Mouse (Mus musculus): ENCODE measurements around the gene Atp6v0a4. TPM values are rescaled to one million over a fixed set of nuclear protein-coding genes. Genes with fewer than 3 reads are reported as not detected.

Atp6v0a4 gene
- total and polyA plus RNA-seq, 2 experiments from 2014 or later: 0.29 to 0.42 TPM

DNA sequence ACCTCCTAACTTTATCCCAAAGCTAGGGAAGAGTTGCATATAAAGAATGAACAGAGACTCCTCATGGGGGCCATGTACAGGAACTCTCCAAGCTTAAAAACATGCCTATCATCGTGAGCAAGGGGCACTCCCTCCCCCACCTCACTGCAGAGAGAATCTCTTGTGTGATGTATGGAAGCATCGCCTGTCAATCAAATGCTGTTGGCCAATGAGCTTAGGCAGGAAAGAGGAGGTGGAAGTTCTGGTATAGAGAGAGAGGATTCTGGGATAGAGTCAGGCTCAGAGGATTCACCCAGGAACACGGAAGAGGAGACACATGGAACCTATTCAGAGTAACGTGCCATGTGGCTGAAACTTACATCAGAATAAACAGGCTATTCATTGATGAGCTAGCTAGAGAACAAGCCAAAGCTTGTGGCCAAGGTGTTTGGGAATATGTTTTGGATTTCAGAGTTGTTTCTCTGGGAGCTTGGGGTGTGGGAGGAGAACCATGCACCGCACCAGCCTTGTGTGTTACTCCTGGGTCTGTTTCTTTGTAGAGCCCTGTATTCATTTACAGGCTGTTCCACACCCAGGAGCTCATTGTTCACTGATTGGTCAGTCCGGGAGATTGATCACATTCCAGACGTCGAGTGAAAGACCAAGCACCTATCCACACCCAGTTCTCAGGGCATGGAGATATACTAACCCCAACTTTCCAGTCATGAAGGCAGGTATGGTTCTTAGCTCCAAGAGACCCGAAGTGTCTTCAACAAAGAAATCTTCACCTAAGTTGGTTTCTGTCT, 37.0 kb downstream of the Atp6v0a4 start:
- ATAC-seq (no peak), DNase-seq (ENCODE audit: low spot score) (no peak)
- no peaks in the 10 kb centered on the region for H3K4me1 ChIP-seq (ENCODE audit: insufficient read depth, low read length)
- H3K36me3 ChIP-seq (ENCODE audit: insufficient read depth, low read length): no peaks in the 10 kb centered on the region
- H3K27ac ChIP-seq: no peak overlapping the region
- no peaks in the 10 kb centered on the region for H3K9me3 ChIP-seq (ENCODE audit: low read length)
- H3K9ac ChIP-seq (replicated peaks; ENCODE audit: low read length): no peak overlapping the region
- H3K4me3 ChIP-seq (ENCODE audit: low read length): no peak overlapping the region
- H3K27me3 ChIP-seq (ENCODE audit: insufficient read depth, low read length): no peaks in the 10 kb centered on the region
- no peak overlapping the region for H3K4me2 ChIP-seq (ENCODE audit: low read depth, low read length)
- no peak for TF ChIP-seq CTCF (IDR thresholded peaks at IDR 0.05; ENCODE audit: low read depth)
- WGBS: 73% methylated on average over 9 of the region's 9 CpGs

DNA sequence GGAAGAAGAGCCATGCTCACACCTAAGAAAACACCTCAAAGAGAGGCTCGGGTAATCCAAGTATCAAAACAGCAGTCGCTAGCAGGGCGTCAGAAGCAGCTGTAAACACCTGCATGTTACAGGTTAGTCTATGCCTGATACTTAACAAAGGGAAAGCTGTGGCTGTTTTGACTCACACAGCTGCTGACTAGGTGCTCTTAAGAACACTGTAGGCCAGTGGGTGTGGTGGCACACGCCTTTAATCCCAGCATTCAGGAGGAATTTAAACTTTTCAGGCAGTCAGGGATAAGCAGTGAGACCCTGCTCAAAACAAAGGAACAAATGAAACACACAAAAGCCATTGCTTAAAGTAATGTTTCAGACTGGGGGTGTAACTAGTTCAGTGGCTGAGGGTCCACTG, 41.2 kb downstream of the Atp6v0a4 start:
- Histone ChIP-seq H3K9ac (replicated peaks; ENCODE audit: low read length) (no peak overlapping the region), H3K4me3 (ENCODE audit: low read length) (no peak overlapping the region), H3K9me3 (ENCODE audit: low read length) (no peaks in the 10 kb centered on the region), H3K27ac (no peak overlapping the region), H3K27me3 (ENCODE audit: insufficient read depth, low read length) (no peaks in the 10 kb centered on the region), H3K4me2 (ENCODE audit: low read depth, low read length) (no peak overlapping the region), H3K4me1 (ENCODE audit: insufficient read depth, low read length) (no peaks in the 10 kb centered on the region), H3K36me3 (ENCODE audit: insufficient read depth, low read length) (no peaks in the 10 kb centered on the region)
- TF ChIP-seq CTCF (IDR thresholded peaks at IDR 0.05; ENCODE audit: low read depth): no peak
- WGBS: 56% methylated on average over 4 of the region's 4 CpGs
- no peak for ATAC-seq
- no peak for DNase-seq (ENCODE audit: low spot score)

DNA sequence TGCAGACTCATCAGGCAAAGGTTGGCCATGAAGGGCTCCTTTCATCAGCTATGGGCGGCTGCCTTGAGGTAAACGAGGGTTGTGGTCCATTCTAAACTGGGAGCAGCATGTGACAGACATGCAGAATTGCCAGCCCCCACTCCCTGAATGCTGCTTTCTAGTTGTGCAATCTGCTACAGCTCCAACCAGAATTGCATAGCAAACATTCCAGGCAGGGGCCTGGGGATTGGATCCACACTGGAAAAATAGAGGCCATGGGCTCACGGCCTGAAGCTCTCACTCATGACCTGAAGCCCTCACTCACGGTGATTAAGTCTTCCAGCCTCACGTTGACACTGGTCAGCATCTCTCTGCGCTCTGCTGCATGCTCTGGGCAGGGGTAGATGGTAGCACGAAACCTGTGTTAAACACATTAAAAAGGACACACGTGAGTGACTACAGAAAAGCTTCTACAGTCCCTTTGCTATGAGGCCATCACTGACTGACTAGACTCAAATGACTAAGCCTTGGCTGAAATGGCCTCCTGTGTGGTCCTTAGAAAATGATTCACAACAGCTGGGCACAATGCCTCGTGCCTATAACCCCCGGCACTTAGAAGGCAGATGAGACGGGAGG, 42.6 kb downstream of the Atp6v0a4 start:
- ATAC-seq: no peak
- no peak for DNase-seq (ENCODE audit: low spot score)
- no peaks in the 10 kb centered on the region for H3K9me3 ChIP-seq (ENCODE audit: low read length)

DNA sequence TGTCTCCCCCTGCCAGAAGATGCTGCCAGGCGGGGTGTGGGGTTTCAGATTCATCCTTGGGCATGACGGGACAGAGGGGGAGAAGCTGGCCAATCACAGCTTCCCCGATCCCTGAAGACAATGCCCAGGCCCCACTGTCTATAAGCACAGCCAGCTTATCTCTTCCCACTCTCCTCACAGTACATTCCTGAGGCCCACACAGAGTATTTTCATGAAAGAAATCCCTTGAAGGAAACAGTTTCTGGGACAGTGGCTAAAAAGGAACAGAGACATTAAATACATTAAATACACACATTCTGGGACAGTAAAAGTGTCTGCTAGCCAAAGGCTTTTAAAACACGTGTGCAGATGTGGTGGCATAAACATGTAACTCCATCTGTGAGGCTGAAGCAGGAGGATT, 44.0 kb downstream of the Atp6v0a4 start:
- no peaks in the 10 kb centered on the region for H3K27me3 ChIP-seq (ENCODE audit: insufficient read depth, low read length)
- 58% methylated on average over 4 of the region's 4 CpGs for WGBS
- no peak overlapping the region for H3K9ac ChIP-seq (replicated peaks; ENCODE audit: low read length)
- DNase-seq (ENCODE audit: low spot score) (no peak), ATAC-seq (no peak)
- no peaks in the 10 kb centered on the region for H3K9me3 ChIP-seq (ENCODE audit: low read length)
- no peaks in the 10 kb centered on the region for H3K36me3 ChIP-seq (ENCODE audit: insufficient read depth, low read length)
- no peak overlapping the region for H3K4me3 ChIP-seq (ENCODE audit: low read length)
- TF ChIP-seq CTCF (IDR thresholded peaks at IDR 0.05; ENCODE audit: low read depth): no peak
- H3K4me1 ChIP-seq (ENCODE audit: insufficient read depth, low read length): no peaks in the 10 kb centered on the region
- no peak overlapping the region for H3K4me2 ChIP-seq (ENCODE audit: low read depth, low read length)
- H3K27ac ChIP-seq: no peak overlapping the region

More for the DNA sequence above, 42.6 kb downstream of the Atp6v0a4 start:
- no peak for TF ChIP-seq CTCF (IDR thresholded peaks at IDR 0.05; ENCODE audit: low read depth)
- Histone ChIP-seq H3K4me2 (ENCODE audit: low read depth, low read length) (no peak overlapping the region), H3K27ac (no peak overlapping the region), H3K9ac (replicated peaks; ENCODE audit: low read length) (no peak overlapping the region), H3K4me1 (ENCODE audit: insufficient read depth, low read length) (no peaks in the 10 kb centered on the region), H3K36me3 (ENCODE audit: insufficient read depth, low read length) (no peaks in the 10 kb centered on the region), H3K27me3 (ENCODE audit: insufficient read depth, low read length) (no peaks in the 10 kb centered on the region), H3K4me3 (ENCODE audit: low read length) (no peak overlapping the region)
- WGBS: 70% methylated on average over 11 of the region's 11 CpGs

DNA sequence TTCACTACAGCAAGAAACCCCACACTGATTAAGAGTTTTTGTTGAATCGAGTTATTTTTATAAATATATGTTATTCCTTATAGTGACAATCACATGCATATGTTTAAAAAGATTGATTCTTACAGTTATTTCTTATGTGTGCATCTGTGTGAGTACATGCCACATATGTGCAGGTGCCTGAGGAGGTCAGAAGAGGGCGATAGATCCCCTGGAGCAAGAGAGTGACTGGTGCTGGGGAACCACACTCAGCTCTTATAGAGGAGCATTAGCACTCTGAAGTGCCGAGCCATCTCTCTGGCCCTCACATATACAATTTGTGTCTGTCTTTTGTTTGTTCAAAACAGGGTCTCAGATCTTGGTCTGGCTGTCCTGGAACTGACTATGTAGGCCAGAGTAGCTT, 50.8 kb downstream of the Atp6v0a4 start:
- no peak for TF ChIP-seq CTCF (IDR thresholded peaks at IDR 0.05; ENCODE audit: low read depth)
- no peaks in the 10 kb centered on the region for H3K36me3 ChIP-seq (ENCODE audit: insufficient read depth, low read length)
- no peak for ATAC-seq

DNA sequence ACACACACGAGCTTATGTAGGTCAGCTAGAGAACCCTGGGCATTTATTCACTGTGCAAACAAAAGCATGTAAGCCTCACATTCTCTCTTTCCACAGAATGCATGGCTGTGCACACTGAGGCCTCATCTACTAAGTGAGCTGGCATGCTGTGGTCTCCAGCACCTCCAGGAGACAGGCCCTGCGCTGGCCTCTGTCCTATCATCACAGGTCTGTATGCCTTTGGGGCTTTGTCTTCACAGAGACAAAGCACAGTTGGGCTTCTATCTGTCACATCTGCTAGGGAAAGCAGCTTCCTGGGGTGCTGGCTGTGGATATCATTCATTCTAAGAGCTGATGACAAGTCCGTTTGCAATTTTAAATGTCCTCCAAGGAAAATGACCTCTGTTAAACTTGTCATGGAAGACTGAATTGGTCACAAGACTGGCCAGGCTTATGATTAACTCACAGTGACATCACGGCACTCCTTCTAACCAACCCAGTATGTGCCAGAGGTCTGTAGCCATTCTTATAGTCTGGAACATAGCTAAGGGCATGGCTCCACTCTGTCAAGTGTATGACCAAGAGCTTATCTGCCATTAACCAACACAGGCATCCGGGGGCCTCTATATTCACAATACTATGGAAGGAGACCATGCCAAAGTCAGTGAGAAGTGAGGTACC, 52.1 kb downstream of the Atp6v0a4 start:
- H3K4me1 ChIP-seq (ENCODE audit: insufficient read depth, low read length): no peaks in the 10 kb centered on the region
- no peak overlapping the region for H3K27ac ChIP-seq
- H3K27me3 ChIP-seq (ENCODE audit: insufficient read depth, low read length): no peaks in the 10 kb centered on the region
- TF ChIP-seq CTCF (IDR thresholded peaks at IDR 0.05; ENCODE audit: low read depth): no peak
- DNase-seq (ENCODE audit: low spot score) (no peak), ATAC-seq (no peak)
- no peaks in the 10 kb centered on the region for H3K9me3 ChIP-seq (ENCODE audit: low read length)
- H3K4me3 ChIP-seq (ENCODE audit: low read length): no peak overlapping the region
- no peak overlapping the region for H3K4me2 ChIP-seq (ENCODE audit: low read depth, low read length)
- 56% methylated on average over 5 of the region's 5 CpGs for WGBS
- no peaks in the 10 kb centered on the region for H3K36me3 ChIP-seq (ENCODE audit: insufficient read depth, low read length)
- H3K9ac ChIP-seq (replicated peaks; ENCODE audit: low read length): no peak overlapping the region

More for the DNA sequence above, 50.8 kb downstream of the Atp6v0a4 start:
- no peaks in the 10 kb centered on the region for H3K9me3 ChIP-seq (ENCODE audit: low read length)
- no peak overlapping the region for H3K4me2 ChIP-seq (ENCODE audit: low read depth, low read length)
- no peak for DNase-seq (ENCODE audit: low spot score)
- no peak overlapping the region for H3K9ac ChIP-seq (replicated peaks; ENCODE audit: low read length)
- H3K27me3 ChIP-seq (ENCODE audit: insufficient read depth, low read length): no peaks in the 10 kb centered on the region
- H3K27ac ChIP-seq: no peak overlapping the region
- no peak overlapping the region for H3K4me3 ChIP-seq (ENCODE audit: low read length)
- H3K4me1 ChIP-seq (ENCODE audit: insufficient read depth, low read length): no peaks in the 10 kb centered on the region
- WGBS: 92% methylated on average over 3 of the region's 3 CpGs

Data from hindbrain, postnatal 0 days (tissue).